Mouse (Mus musculus): ENCODE measurements around the gene Hes7. TPM values are rescaled to one million over a fixed set of nuclear protein-coding genes. Genes with fewer than 3 reads are reported as not detected.
A peak's percentile ranks its signal among the peaks of the same experiment; 100 is the strongest.

Hes7 gene
- total and polyA plus RNA-seq, 3 experiments, result 0.04 TPM; not detected in 2

GRCm38 (mm10) chr11:69117737-69118695 lies 2.2 kb upstream of the Hes7 start (continued):
- TF ChIP-seq BHLHE40 (IDR thresholded peaks at IDR 0.05; ENCODE audit: low read depth, low read length), result peak; percentile 89

GRCm38 (mm10) chr11:69118765-69119164 lies 1.4 kb upstream of the Hes7 start:
- peak overlapping the region; percentile 37 to 90 (median 62) for H3K4me3 ChIP-seq (replicated peaks in 1 of 3; ENCODE audit: low read depth in 2 of 3, low read length in 2 of 3, poor library complexity in 1 of 3)
- H3K4me2 ChIP-seq (ENCODE audit: insufficient read depth, low read depth, poor library complexity, severe bottlenecking), result peak overlapping the region; percentile 89
- no peaks in the 10 kb centered on the region for H3K36me3 ChIP-seq (replicated peaks in 1 of 2; ENCODE audit: control insufficient read depth in 1 of 2, insufficient read depth in 1 of 2, low read length in 1 of 2)
- no peak for TF ChIP-seq UBTF (IDR thresholded peaks at IDR 0.05; ENCODE audit: low read depth, low read length)
- TF ChIP-seq TBP (conservative IDR thresholded peaks at IDR 0.05; ENCODE audit: low read depth, low read length), result peak; percentile 100
- TF ChIP-seq MXI1 (IDR thresholded peaks at IDR 0.05; ENCODE audit: low read depth, low read length), result no peak
- peak; percentile 81; the same call in 1 of the 2 replicates for TF ChIP-seq KAT2A (IDR thresholded peaks at IDR 0.05; ENCODE audit: insufficient replicate concordance, low read length)
- peak; percentile 92 for TF ChIP-seq ZNF384 (IDR thresholded peaks at IDR 0.05; ENCODE audit: low read depth, low read length)
- TF ChIP-seq NRF1 (IDR thresholded peaks at IDR 0.05; ENCODE audit: low read depth, low read length), result peak; percentile 72
- TF ChIP-seq MAFK (IDR thresholded peaks at IDR 0.05; ENCODE audit: insufficient replicate concordance, low read length), result peak; percentile 96
- no peak for TF ChIP-seq POLR2AphosphoS2 (IDR thresholded peaks at IDR 0.05; ENCODE audit: low read depth, low read length)
- peak; percentile 98 for TF ChIP-seq ELF1 (IDR thresholded peaks at IDR 0.05; ENCODE audit: low read depth, low read length)
- TF ChIP-seq IRF4 (IDR thresholded peaks at IDR 0.05; ENCODE audit: low read depth, low read length), result peak; percentile 47; the same call in 1 of the 2 replicates
- TF ChIP-seq CHD1 (IDR thresholded peaks at IDR 0.05; ENCODE audit: low read depth, low read length), result no peak
- TF ChIP-seq RAD21 (IDR thresholded peaks at IDR 0.05; ENCODE audit: low read depth, low read length), result no peak
- TF ChIP-seq ZKSCAN1 (IDR thresholded peaks at IDR 0.05; ENCODE audit: borderline replicate concordance, low read depth, low read length), result no peak
- TF ChIP-seq TCF12 (IDR thresholded peaks at IDR 0.05; ENCODE audit: low read depth, low read length), result no peak
- no peak for TF ChIP-seq MAZ (IDR thresholded peaks at IDR 0.05; ENCODE audit: low read depth, low read length)
- TF ChIP-seq BHLHE40 (IDR thresholded peaks at IDR 0.05; ENCODE audit: low read depth, low read length), result peak; percentile 85
- no peak for TF ChIP-seq USF2 (conservative IDR thresholded peaks at IDR 0.05; ENCODE audit: low read depth, low read length)
- no peak for TF ChIP-seq EP300 (IDR thresholded peaks at IDR 0.05; ENCODE audit: low read length)
- no peak for TF ChIP-seq ZC3H11A (IDR thresholded peaks at IDR 0.05; ENCODE audit: low read depth, low read length)
- TF ChIP-seq HCFC1 (IDR thresholded peaks at IDR 0.05; ENCODE audit: low read depth, low read length), result no peak
- TF ChIP-seq NELFE (IDR thresholded peaks at IDR 0.05; ENCODE audit: low read depth, low read length), result no peak
- H3K27me3 ChIP-seq (replicated peaks), result peaks cover 78% of the 10 kb centered on the region
- in situ Hi-C loops (cut with MboI; ENCODE audit: low pct_ligation_motif_present, low pct_unique_long_range_greater_than_20kb, low sequenced_read_pairs), result loop anchor here (5.0 kb wide), 1 partner anchor 56 kb away; no protein-coding TSS in a partner anchor
- no peaks in the 10 kb centered on the region for H3K79me2 ChIP-seq (replicated peaks; ENCODE audit: control insufficient read depth, extremely low read depth, insufficient read depth, poor library complexity, severe bottlenecking)
- peak; percentile 90 for DNase-seq (ENCODE audit: extremely low read depth)
- no peaks in the 10 kb centered on the region for H3K9me3 ChIP-seq (replicated peaks; ENCODE audit: low read length)
- peak overlapping the region; percentile 51; the same call in 1 of the 2 replicates for H3K9ac ChIP-seq (ENCODE audit: insufficient read depth, low read depth)
- no peak overlapping the region for H3K27ac ChIP-seq (ENCODE audit: insufficient read depth, low read depth)
- peaks cover 2 to 43% of the 10 kb centered on the region in 2 experiments; a peak in 2 of 4 replicates for H3K4me1 ChIP-seq (ENCODE audit: control insufficient read depth in 1 of 2, insufficient read depth in 2 of 2)
- dilution Hi-C loops (cut with MboI; ENCODE audit: extremely low pct_ligation_motif_present, extremely low pct_unique_long_range_greater_than_20kb, low sequenced_read_pairs), result no loop called here
